Mouse (Mus musculus) spleen, embryonic (tissue): Measurements from ENCODE around the gene 2310009B15Rik.

Experiments used
- CTCF ChIA-PET: fragments of 350-600 bp; sonication (Branson Sonifier 250); formaldehyde crosslinking; loops from one replicate; lab custom pipeline; 2022; lab: Charles Lee

Gene 2310009B15Rik

GRCm38 (mm10) chr1:138843361-138844091 is 13.1 kb downstream of the 2310009B15Rik start:
- CTCF ChIA-PET: no interaction called here

GRCm38 (mm10) chr1:138842756-138843155 is 13.9 kb downstream of the 2310009B15Rik start:
- CTCF ChIA-PET: interaction anchor here (0.7 kb wide), 1 partner anchor 204 kb away, joined by 8 read pairs; no protein-coding TSS in a partner anchor

- CTCF ChIA-PET: interaction anchor here (0.7 kb wide), 2 partner anchors 65 to 205 kb away, joined by 7 to 8 read pairs; no protein-coding TSS in a partner anchor
These were observed 14.3 kb downstream of the 2310009B15Rik start for GRCm38 (mm10) chr1:138842315-138842714.

GRCm38 (mm10) chr1:138841306-138842095 is 15.2 kb downstream of the 2310009B15Rik start:
- CTCF ChIA-PET: interaction anchor here (0.7 kb wide), 1 partner anchor 66 kb away, joined by 7 read pairs; no protein-coding TSS in a partner anchor

- CTCF ChIA-PET: no interaction called here
These were observed 16.0 kb downstream of the 2310009B15Rik start for GRCm38 (mm10) chr1:138840440-138841305.

GRCm38 (mm10) chr1:138839809-138840430 is 16.7 kb downstream of the 2310009B15Rik start:
- CTCF ChIA-PET: interaction anchor here (0.6 kb wide), 1 partner anchor 8 kb away, joined by 3 read pairs; the partner anchor contains the start of gene Lhx9

- CTCF ChIA-PET: interaction anchor here (0.6 kb wide), 1 partner anchor 9 kb away, joined by 3 read pairs; the partner anchor contains the start of gene Lhx9
These were observed 17.4 kb downstream of the 2310009B15Rik start for GRCm38 (mm10) chr1:138839291-138839690.

- CTCF ChIA-PET: interaction anchor here (0.6 kb wide), 1 partner anchor 684 kb away, joined by 4 read pairs; no protein-coding TSS in a partner anchor
These were observed 18.6 kb downstream of the 2310009B15Rik start for GRCm38 (mm10) chr1:138837786-138838743.

GRCm38 (mm10) chr1:138835355-138835900 is 21.2 kb downstream of the 2310009B15Rik start:
- CTCF ChIA-PET: no interaction called here

GRCm38 (mm10) chr1:138831309-138831708 is 25.3 kb downstream of the 2310009B15Rik start:
- CTCF ChIA-PET: interaction anchor here (0.7 kb wide), 3 partner anchors 13 to 108 kb away, joined by 4 to 9 read pairs (median 5); no protein-coding TSS in a partner anchor

- CTCF ChIA-PET: interaction anchor here (0.7 kb wide), 2 partner anchors 9 to 575 kb away, joined by 3 to 6 read pairs; no protein-coding TSS in a partner anchor
These were observed 29.8 kb downstream of the 2310009B15Rik start for GRCm38 (mm10) chr1:138826841-138827240.

- CTCF ChIA-PET: no interaction called here
These were observed 33.7 kb downstream of the 2310009B15Rik start for GRCm38 (mm10) chr1:138822985-138823322.

- CTCF ChIA-PET: no interaction called here
These were observed 34.2 kb downstream of the 2310009B15Rik start for GRCm38 (mm10) chr1:138822255-138822984.
